Mouse (Mus musculus) C2C12 (cell line): ENCODE data around the gene Rab29. TPM values are rescaled to one million over a fixed set of nuclear protein-coding genes. Genes with fewer than 3 reads are reported as not detected.
"Not testable (repeated sequence)": the region's sequence is repeated elsewhere in the genome, so short reads cannot be mapped to it uniquely, and the experiment has no call there.

ENCODE experiments used
- H3K27me3 ChIP-seq: one replicate; pipeline ENCODE4 v1.6.1; 2011; ENCODE audit not compliant: control insufficient read depth, insufficient read depth, insufficient read length
- H3K36me3 ChIP-seq: one replicate; pipeline ENCODE4 v1.6.1; 2011; ENCODE audit not compliant: control insufficient read depth, insufficient read depth
- H3K4me3 ChIP-seq: one replicate; pipeline ENCODE4 v1.5.1; 2011; ENCODE audit warnings: mild to moderate bottlenecking, control low read depth; ENCODE audit not compliant: poor library complexity, insufficient read depth, severe bottlenecking
- H3K79me2 ChIP-seq: one replicate; pipeline ENCODE4 v1.6.1; 2011; ENCODE audit not compliant: control insufficient read depth, insufficient read depth
- H3K79me3 ChIP-seq: one replicate; pipeline ENCODE4 v1.6.1; 2011; ENCODE audit warnings: low read depth, control low read depth
- H3ac ChIP-seq: one replicate; pipeline ENCODE3; 2011; ENCODE audit warnings: low read depth; ENCODE audit not compliant: control insufficient read depth, insufficient read length
- CEBPB ChIP-seq: IDR thresholded peaks from one replicate; pipeline ENCODE4 v1.6.1; 2011; ENCODE audit warnings: low read depth, mild to moderate bottlenecking, control low read depth, moderate library complexity
- CTCF ChIP-seq: IDR thresholded peaks from one replicate; pipeline ENCODE4 v1.5.1; 2011; ENCODE audit not compliant: control insufficient read depth, insufficient read depth, insufficient read length
- FOSL1 ChIP-seq: IDR thresholded peaks from one replicate; pipeline ENCODE4 v1.8.0; 2011; ENCODE audit warnings: mild to moderate bottlenecking, low read length; ENCODE audit not compliant: poor library complexity, insufficient read depth, severe bottlenecking
- MAX ChIP-seq: IDR thresholded peaks from one replicate; pipeline ENCODE4 v1.6.1; 2011; ENCODE audit warnings: mild to moderate bottlenecking, control low read depth
- MYOD1 ChIP-seq: IDR thresholded peaks from one replicate; pipeline ENCODE4 v1.6.1; 2011; ENCODE audit warnings: low read depth; ENCODE audit not compliant: control insufficient read depth, insufficient read length
- MYOG ChIP-seq: IDR thresholded peaks from one replicate; pipeline ENCODE4 v1.6.1; 2011; ENCODE audit not compliant: control insufficient read depth, insufficient read length; ENCODE audit errors: extremely low read depth
- USF1 ChIP-seq: IDR thresholded peaks from one replicate; pipeline ENCODE4 v1.6.1; 2011; ENCODE audit warnings: low read depth, mild to moderate bottlenecking, control low read depth, moderate library complexity
- long read RNA-seq, 2 experiments: library from polyadenylated mRNA; unstranded; transcript quantifications; one replicate each; pipeline ENCODE4 v2.0.0; 2019 to 2020
- polyA plus RNA-seq: library from polyadenylated mRNA; unstranded; fragments of >200 nt; fragmentation: generic; extraction: Trizol; gene quantifications from one replicate; pipeline ENCODE4 v1.2.1, GENCODE M21; 2012; ENCODE audit warnings: missing spikeins

Gene Rab29
- 3.7 TPM for polyA plus RNA-seq
- long read RNA-seq, experiment 1, partial matches to known transcripts: 0 of 6 reads
- long read RNA-seq, experiment 1, other reads (novel, unspliced or antisense): 1 of 6 reads
- long read RNA-seq, experiment 2, partial matches to known transcripts: 0 of 6 reads
- long read RNA-seq, experiment 2, other reads (novel, unspliced or antisense): 0 of 6 reads

DNA sequence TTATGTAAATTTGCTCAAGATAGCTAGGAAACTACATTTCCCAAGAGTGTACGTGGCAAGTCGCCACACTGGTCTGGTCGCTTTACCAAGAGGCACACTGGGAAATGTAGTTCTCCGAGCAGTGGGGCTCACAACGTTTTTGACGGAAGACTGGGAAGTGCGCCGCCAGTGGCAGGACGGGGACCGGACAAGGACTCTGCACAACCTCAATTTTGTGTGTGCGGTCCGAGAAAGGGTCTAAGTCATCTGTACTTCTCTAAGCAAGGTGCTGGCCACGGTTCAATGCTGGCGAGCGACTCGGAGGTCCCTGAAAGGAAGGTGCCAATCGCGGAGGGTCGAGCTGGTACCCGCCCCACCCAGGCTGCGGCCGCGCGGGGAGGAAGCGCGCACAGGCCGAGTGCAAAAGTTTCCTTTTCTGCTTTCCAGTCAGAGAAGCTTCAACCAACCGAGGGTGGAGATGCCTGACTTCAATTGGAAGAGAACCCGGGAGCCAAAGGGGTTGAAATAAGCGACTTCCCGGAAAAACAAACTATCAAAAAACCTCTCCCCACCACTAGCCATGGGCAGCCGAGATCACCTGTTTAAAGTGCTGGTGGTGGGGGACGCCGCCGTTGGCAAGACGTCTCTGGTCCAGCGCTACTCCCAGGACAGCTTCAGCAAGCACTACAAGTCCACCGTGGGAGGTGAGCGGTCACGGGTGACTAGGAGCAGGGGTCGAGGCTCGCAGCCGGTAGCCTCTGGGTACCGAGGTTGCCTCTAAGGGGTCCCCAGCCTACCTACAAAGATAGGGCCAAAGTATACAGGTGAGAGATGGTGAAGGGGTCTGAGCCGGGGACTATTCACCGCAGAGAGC lies at the start of gene Rab29:
TSS of gene Rab29 (plus strand) at position 132 of the 853 bp plus-strand sequence.
- peak within 1 kb of the TSS; percentile 43 for H3ac ChIP-seq
- H3K36me3 ChIP-seq: no peaks in the 10 kb centered on the region
- no peaks in the 10 kb centered on the region for H3K79me3 ChIP-seq
- peaks cover 3% of the 10 kb centered on the region for H3K27me3 ChIP-seq
- H3K79me2 ChIP-seq: no peaks in the 10 kb centered on the region
- H3K4me3 ChIP-seq: peak within 1 kb of the TSS; percentile 25
- TF ChIP-seq USF1 (no peak), CTCF (peak; percentile 78)

DNA sequence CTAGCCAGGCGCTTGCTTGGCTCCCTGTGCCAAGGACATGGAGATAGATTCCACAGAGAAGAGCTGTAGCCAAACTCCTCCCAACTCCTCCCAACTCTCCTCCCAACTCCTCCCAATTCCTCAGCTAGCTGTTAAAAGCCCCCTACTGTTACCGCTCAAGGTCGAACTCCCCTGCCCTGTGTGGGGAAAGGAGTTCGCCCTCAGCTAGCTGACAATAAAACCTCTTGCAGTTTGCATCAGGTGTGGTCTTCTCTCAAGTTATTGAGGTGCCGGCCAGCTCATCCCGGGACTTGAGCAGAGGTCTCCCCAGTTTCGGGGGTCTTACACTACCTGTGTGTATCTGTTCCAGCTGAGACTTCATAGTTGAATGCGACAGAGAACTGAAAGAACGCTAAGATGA lies 46.7 kb upstream of the Rab29 start:
- H3K4me3 ChIP-seq, H3K79me2 ChIP-seq, H3K79me3 ChIP-seq, H3ac ChIP-seq, H3K36me3 ChIP-seq: not testable (repeated sequence)
- H3K27me3 ChIP-seq: peaks cover 29% of the 10 kb centered on the region

DNA sequence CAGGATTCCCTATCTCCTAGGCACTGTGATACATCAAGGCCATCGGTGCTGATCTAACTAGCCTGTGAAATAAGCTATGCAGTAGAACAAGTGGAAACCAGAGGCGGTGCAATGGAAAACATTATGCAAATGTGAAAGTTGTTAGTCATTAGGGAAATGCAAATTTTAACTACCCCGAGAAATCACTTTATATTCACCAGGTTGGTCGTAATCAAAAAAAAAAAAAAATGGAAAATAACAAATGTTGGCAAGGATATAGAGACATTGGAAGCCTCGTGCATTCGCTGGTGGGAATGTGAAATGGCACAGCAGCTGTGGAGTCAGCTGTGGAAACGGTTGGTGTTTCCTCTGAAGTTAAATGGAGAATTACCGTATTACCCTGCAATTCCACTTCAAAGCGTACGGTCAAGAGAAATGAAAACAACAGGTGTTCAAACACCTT lies 46.1 kb upstream of the Rab29 start:
- Histone ChIP-seq H3K4me3 (no peak overlapping the region), H3K36me3 (no peaks in the 10 kb centered on the region), H3ac (no peak overlapping the region), H3K79me3 (no peaks in the 10 kb centered on the region), H3K79me2 (no peaks in the 10 kb centered on the region), H3K27me3 (peaks cover 27% of the 10 kb centered on the region)
- no peak for TF ChIP-seq CTCF
- TF ChIP-seq USF1: no peak
- no peak for TF ChIP-seq CEBPB
- no peak for TF ChIP-seq MYOG
- no peak for TF ChIP-seq MYOD1
- TF ChIP-seq MAX: no peak
- no peak for TF ChIP-seq FOSL1

DNA sequence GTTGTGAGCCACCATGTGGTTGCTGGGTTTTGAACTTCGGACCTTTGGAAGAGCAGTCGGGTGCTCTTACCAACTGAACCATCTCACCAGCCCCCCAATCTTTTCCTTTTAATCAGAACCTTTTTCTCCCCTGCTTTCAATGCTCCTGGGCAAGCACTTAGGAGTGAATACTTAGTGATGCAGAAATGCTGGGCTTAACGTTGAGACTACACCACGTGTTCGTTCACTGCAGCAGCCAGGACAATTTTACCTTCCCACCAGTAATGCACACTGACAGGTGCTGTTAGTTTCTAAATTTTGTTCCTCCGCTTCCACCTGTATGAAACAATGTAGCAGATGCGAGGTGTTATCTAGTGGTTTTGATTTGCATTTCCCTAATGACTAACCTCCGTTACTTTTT lies 44.7 kb upstream of the Rab29 start:
- Histone ChIP-seq H3K79me3 (no peaks in the 10 kb centered on the region), H3K79me2 (no peaks in the 10 kb centered on the region), H3K4me3 (no peak overlapping the region), H3ac (no peak overlapping the region), H3K36me3 (no peaks in the 10 kb centered on the region), H3K27me3 (peaks cover 13% of the 10 kb centered on the region)
- no peak for TF ChIP-seq MAX
- TF ChIP-seq MYOG: no peak
- no peak for TF ChIP-seq CEBPB
- no peak for TF ChIP-seq FOSL1
- no peak for TF ChIP-seq USF1
- TF ChIP-seq MYOD1: no peak

DNA sequence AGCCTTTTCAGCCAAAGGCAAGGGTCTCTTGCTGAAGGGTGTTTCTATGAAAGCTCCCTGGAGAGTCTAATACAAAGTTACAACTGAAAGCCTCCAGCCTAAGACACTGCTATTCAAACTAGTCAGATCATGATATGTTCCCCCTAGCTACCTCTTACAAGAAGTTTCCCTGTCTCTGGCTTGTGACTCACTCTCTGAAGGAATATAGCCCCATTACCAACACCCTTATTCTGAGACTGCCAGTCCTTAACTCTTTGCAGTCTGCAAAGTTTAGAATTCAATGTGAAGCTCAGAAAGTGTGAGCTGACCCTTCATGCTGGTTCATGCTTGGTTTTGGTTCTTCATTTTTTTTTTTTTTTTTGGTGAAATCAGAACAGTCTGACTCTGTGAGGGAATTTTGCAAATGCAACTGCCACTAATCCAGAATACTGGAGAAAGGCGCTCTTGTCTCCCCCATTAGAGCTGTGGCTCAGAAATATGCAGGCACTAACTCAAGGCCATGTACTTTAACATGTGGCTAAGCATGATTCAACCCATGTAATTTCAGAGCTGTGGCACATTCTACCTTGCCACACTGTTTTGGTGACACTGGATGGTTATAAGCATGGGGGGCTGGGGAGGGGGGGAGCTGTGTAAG lies 44.0 kb upstream of the Rab29 start:
- Histone ChIP-seq H3K36me3 (no peaks in the 10 kb centered on the region), H3K4me3 (no peak overlapping the region), H3ac (no peak overlapping the region), H3K27me3 (peaks cover 11% of the 10 kb centered on the region), H3K79me3 (no peaks in the 10 kb centered on the region), H3K79me2 (no peaks in the 10 kb centered on the region)
- TF ChIP-seq FOSL1 (no peak), MYOD1 (no peak), USF1 (no peak), CTCF (no peak), CEBPB (no peak), MAX (no peak), MYOG (no peak)

DNA sequence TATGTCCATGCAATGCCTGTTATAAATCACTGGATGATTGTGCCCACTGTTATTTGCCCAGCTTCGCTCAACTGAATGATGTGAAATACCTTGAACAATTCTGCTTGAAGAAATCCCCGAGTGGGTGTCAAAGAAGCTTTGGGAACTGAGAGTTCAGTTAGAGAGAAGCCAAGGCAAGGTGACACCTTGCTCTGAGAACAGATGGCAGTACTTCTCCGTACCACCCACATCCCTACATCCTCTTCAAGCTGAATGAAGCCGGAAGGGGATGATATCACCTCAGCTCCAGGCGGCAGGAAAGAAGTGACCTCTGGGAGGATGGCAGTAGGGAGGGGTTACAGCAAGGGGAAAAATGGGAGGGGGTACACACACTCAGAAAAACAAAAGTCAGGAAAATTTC lies 43.5 kb upstream of the Rab29 start:
- no peak for TF ChIP-seq FOSL1
- no peak for TF ChIP-seq MAX
- no peak for TF ChIP-seq MYOD1
- TF ChIP-seq MYOG: no peak
- no peak for TF ChIP-seq CEBPB
- H3ac ChIP-seq: no peak overlapping the region
- H3K27me3 ChIP-seq: peaks cover 6% of the 10 kb centered on the region
- H3K79me3 ChIP-seq: no peaks in the 10 kb centered on the region
- no peaks in the 10 kb centered on the region for H3K79me2 ChIP-seq
- H3K36me3 ChIP-seq: no peaks in the 10 kb centered on the region
- H3K4me3 ChIP-seq: no peak overlapping the region
